Comparison of ENCODE assay signal across 8 mouse cellular contexts in the genomic region with DNA sequence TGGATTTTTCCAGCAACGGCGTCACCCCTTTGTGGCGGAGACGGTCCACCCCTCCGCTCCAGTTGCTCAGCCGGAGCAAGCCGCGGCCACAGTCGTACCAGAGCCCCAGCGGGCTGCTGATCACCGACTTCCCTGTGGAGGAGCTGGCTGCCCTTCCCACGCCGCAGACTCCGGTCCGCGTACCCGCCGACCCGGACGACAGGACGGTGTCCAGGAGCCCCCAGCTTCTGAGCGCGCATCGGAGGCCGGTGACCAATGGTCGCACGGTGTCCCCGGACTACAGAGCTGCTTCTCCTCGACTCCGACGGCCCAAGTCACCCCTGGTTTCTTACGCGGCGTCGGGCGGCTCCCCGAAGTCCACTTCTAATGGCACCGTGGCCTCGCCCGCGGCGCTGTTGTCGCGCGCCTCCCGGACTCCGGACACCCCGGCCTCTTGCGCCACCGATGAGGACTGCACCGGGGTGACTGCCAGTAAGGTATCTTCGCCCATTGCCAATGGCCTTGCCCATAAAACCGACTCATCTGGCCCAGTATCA. TPM values are rescaled to one million over a fixed set of nuclear protein-coding genes. Genes with fewer than 3 reads are reported as not detected.
DNase-seq lines count a peak whose midpoint lies in the region; ATAC-seq lines count a peak whose summit lies in the region.

No protein-coding gene starts in this region.

- peak overlapping the region; percentile 72 for H3K9ac ChIP-seq in hindbrain, embryonic 15.5 days
- H3K9ac ChIP-seq in liver, embryonic 11.5 days (ENCODE audit: low read depth, low read length) = peak overlapping the region; percentile 30; the same call in 1 of the 2 replicates
- H3K9ac ChIP-seq in midbrain, embryonic 16.5 days (ENCODE audit: low read depth, low read length) = peak overlapping the region; percentile 69

- no peaks in the 10 kb centered on the region for H3K36me3 ChIP-seq in hindbrain, embryonic 15.5 days
- no peaks in the 10 kb centered on the region for H3K36me3 ChIP-seq in liver, embryonic 11.5 days (ENCODE audit: control insufficient read depth, insufficient read depth, low read length)
- H3K36me3 ChIP-seq in midbrain, embryonic 16.5 days (ENCODE audit: control insufficient read depth, insufficient read depth, low read length) = no peaks in the 10 kb centered on the region

- H3K27ac ChIP-seq in hindbrain, embryonic 15.5 days (replicated peaks) = peak overlapping the region; percentile 62
- no peak overlapping the region for H3K27ac ChIP-seq in liver, embryonic 11.5 days (ENCODE audit: low read depth, low read length)
- 0 out of 2 replicates have a peak overlapping the region, but pooled peaks have one; percentile 4 for H3K27ac ChIP-seq in midbrain, embryonic 16.5 days (ENCODE audit: low read length)

- ATAC-seq in hindbrain, embryonic 15.5 days (ENCODE audit: low FRiP score, low read depth) = peak; percentile 61
- ATAC-seq in liver, embryonic 11.5 days (replicated peaks; ENCODE audit: low FRiP score) = peak; percentile 30; the same call in 1 of the 2 replicates
- ATAC-seq in midbrain, embryonic 16.5 days = peak; percentile 78

- H3K4me1 ChIP-seq in hindbrain, embryonic 15.5 days (replicated peaks) = peaks cover 14% of the 10 kb centered on the region; the same call in 1 of the 2 replicates
- no peaks in the 10 kb centered on the region for H3K4me1 ChIP-seq in liver, embryonic 11.5 days (replicated peaks; ENCODE audit: control insufficient read depth, insufficient read depth, low read length)
- H3K4me1 ChIP-seq in midbrain, embryonic 16.5 days (ENCODE audit: control insufficient read depth, insufficient read depth, low read length) = no peaks in the 10 kb centered on the region; the same call in 1 of the 2 replicates

- peak overlapping the region; percentile 60 for H3K4me3 ChIP-seq in hindbrain, embryonic 15.5 days
- peak overlapping the region; percentile 60 for H3K4me3 ChIP-seq in liver, embryonic 11.5 days (ENCODE audit: low read depth, low read length)
- peak overlapping the region; percentile 81 for H3K4me3 ChIP-seq in midbrain, embryonic 16.5 days (ENCODE audit: low read depth, low read length)

- peak overlapping the region; percentile 85 for H3K4me2 ChIP-seq in hindbrain, embryonic 15.5 days
- H3K4me2 ChIP-seq in liver, embryonic 11.5 days = peak overlapping the region; percentile 89
- H3K4me2 ChIP-seq in midbrain, embryonic 16.5 days (ENCODE audit: low read length) = peak overlapping the region; percentile 68

- H3K9me3 ChIP-seq in hindbrain, embryonic 15.5 days = no peaks in the 10 kb centered on the region
- no peaks in the 10 kb centered on the region for H3K9me3 ChIP-seq in liver, embryonic 11.5 days (ENCODE audit: control insufficient read depth, low read length)
- no peaks in the 10 kb centered on the region for H3K9me3 ChIP-seq in midbrain, embryonic 16.5 days (replicated peaks; ENCODE audit: control insufficient read depth, low read length, poor library complexity, severe bottlenecking)

- peak; percentile 8 to 18 for DNase-seq in cerebellum, adult 18-20 months
- DNase-seq in cerebellum, adult 11-12 months = no peak
- peak; percentile 61 to 64 for DNase-seq in adrenal gland, postnatal 36 days
- DNase-seq in gastrocnemius, postnatal 10 days = peak; percentile 46
- peak; percentile 55 for DNase-seq in liver, embryonic 11.5 days (ENCODE audit: low spot score)
- DNase-seq in urinary bladder, postnatal 4 days (ENCODE audit: low spot score in 2 of 2) = peak; percentile 43 to 63

- no peaks in the 10 kb centered on the region for H3K27me3 ChIP-seq in hindbrain, embryonic 15.5 days
- peaks cover 34% of the 10 kb centered on the region for H3K27me3 ChIP-seq in liver, embryonic 11.5 days (replicated peaks; ENCODE audit: control insufficient read depth, insufficient read depth, low read length)
- peaks cover 7% of the 10 kb centered on the region; the same call in 1 of the 2 replicates for H3K27me3 ChIP-seq in midbrain, embryonic 16.5 days (ENCODE audit: control insufficient read depth, insufficient read depth, low read depth, low read length)

- WGBS in hindbrain, embryonic 15.5 days = under 1% methylated on average over 53 of the region's 53 CpGs
- under 1% methylated on average over 53 of the region's 53 CpGs for WGBS in liver, embryonic 11.5 days
- WGBS in midbrain, embryonic 16.5 days = under 1% methylated on average over 53 of the region's 53 CpGs

RNA-seq across cellular contexts. Expression of gene Arhgef26, which starts 1.4 kb away (rescaled TPM):
- 1 to 10 TPM; 1.8 to 2.5 TPM for total RNA-seq in adrenal gland, postnatal 36 days (2021)
- total RNA-seq in gastrocnemius, postnatal 10 days (2021) = 1 to 10 TPM; 4.3 to 8.6 TPM
- polyA plus RNA-seq in hindbrain, embryonic 15.5 days (2015; fragmentation: Nextera tagmentation; extraction: Ambion mirVana) = 14.3 and 14.7 TPM in 2 replicates
- 0.62 and 0.92 TPM in 2 replicates for polyA plus RNA-seq in liver, embryonic 11.5 days (2014; fragmentation: Nextera tagmentation; extraction: Ambion mirVana)
- 10.7 and 12.9 TPM in 2 replicates for polyA plus RNA-seq in midbrain, embryonic 16.5 days (2015; fragmentation: Nextera tagmentation; extraction: Ambion mirVana)
